Mouse (Mus musculus) embryonic fibroblast, embryonic 13.5 days (primary cell): ENCODE results near the gene Dyx1c1.

Source experiments
- CTCF ChIP-seq: IDR thresholded peaks from 2 replicates; pipeline ENCODE4 v1.5.1; 2011; ENCODE audit warnings: mild to moderate bottlenecking, control low read depth, low read length, moderate library complexity, borderline replicate concordance; ENCODE audit not compliant: insufficient read depth
- POLR2A ChIP-seq: IDR thresholded peaks from 2 replicates; pipeline ENCODE4 v1.6.1; 2011; ENCODE audit warnings: low read depth, mild to moderate bottlenecking, control low read depth, low read length, moderate library complexity

GRCm38 (mm10) chr9:72974734-72975133, 16.1 kb downstream of the Dyx1c1 start:
- TF ChIP-seq CTCF (no peak), POLR2A (no peak)
